Mouse (Mus musculus) megakaryocyte, embryonic 14.5 days (primary cell): Measurements from ENCODE around the gene Gm28845.
"Not testable (repeated sequence)": the region's sequence is repeated elsewhere in the genome, so short reads cannot be mapped to it uniquely, and the experiment has no call there.

Source experiments
- FLI1 ChIP-seq: IDR thresholded peaks from 2 replicates; pipeline ENCODE4 v1.6.1; 2012; ENCODE audit warnings: low read length, inconsistent platforms, mixed read lengths
- GATA1 ChIP-seq: IDR thresholded peaks from 3 replicates; pipeline ENCODE4 v1.6.1; 2012; ENCODE audit warnings: mixed read lengths, low read length, inconsistent platforms, borderline replicate concordance

- TF ChIP-seq GATA1, FLI1: not testable (repeated sequence)
These were observed 68.4 kb downstream of the Gm28845 start, which contains the start of gene Cryge for GRCm38 (mm10) chr1:65050952-65051351.
